Mouse (Mus musculus) urinary bladder, postnatal 0 days (tissue): ENCODE results near the gene Gsto2. TPM values are rescaled to one million over a fixed set of nuclear protein-coding genes. Genes with fewer than 3 reads are reported as not detected.

ENCODE experiments used
- microRNA-seq: library from miRNA; unstranded; fragments of <30 nt; microRNA quantifications from one replicate; pipeline ENCODE4, GENCODE M21; 2016
- polyA plus RNA-seq: library from polyadenylated mRNA; unstranded; fragments of >200 nt; fragmentation: Nextera tagmentation; extraction: Ambion mirVana; gene quantifications from 2 replicates; pipeline ENCODE4 v1.2.1, GENCODE M21; 2015

Gene Gsto2
- 0.73 and 1.3 TPM in 2 replicates for polyA plus RNA-seq

GRCm38 (mm10) chr19:47865353-47865947 lies at the start of gene Gsto2:
TSS of gene Gsto2 (plus strand) at chr19:47865534.

GRCm38 (mm10) chr19:47854796-47855783 lies 10.2 kb upstream of the Gsto2 start, which contains the start of gene Gsto1:
TSS of gene Gsto1 (plus strand) at chr19:47854970.

GRCm38 (mm10) chr19:47919126-47919965 lies 54.0 kb downstream of the Gsto2 start, which contains the start of the genes Cfap43 and Itprip:
TSS of gene Cfap43 (minus strand) at chr19:47919287.
TSS of gene Itprip (minus strand) at chr19:47919299.

Small RNA genes within 50 kb of the gene (microRNA-seq; reads per million reads assigned to microRNA genes)
- gene Gm22240: not detected

Other genes starting within 250 kb of the Gsto2 start
- gene Col17a1, start 173.4 kb upstream of the Gsto2 start, polyA plus RNA-seq: 6.3 and 7.1 TPM in 2 replicates
- gene Sfr1, start 133.9 kb upstream of the Gsto2 start, polyA plus RNA-seq: 208 and 242 TPM in 2 replicates
- gene Gsto1, start 10.6 kb upstream of the Gsto2 start, polyA plus RNA-seq: 193 and 236 TPM in 2 replicates
- gene Cfap43, start 53.8 kb downstream of the Gsto2 start, polyA plus RNA-seq: 0.24 and 0.39 TPM in 2 replicates
- gene Itprip, start 53.8 kb downstream of the Gsto2 start, polyA plus RNA-seq: 6.0 and 6.5 TPM in 2 replicates
- gene Cfap58, start 72.1 kb downstream of the Gsto2 start, polyA plus RNA-seq: not detected in 2 replicates